Mouse (Mus musculus) liver, embryonic 13.5 days (tissue): Measurements from ENCODE around the gene Aire. TPM values are rescaled to one million over a fixed set of nuclear protein-coding genes. Genes with fewer than 3 reads are reported as not detected.
"Not testable (repeated sequence)": the region's sequence is repeated elsewhere in the genome, so short reads cannot be mapped to it uniquely, and the experiment has no call there.

Experiments
- ATAC-seq: fragments of 200-750 bp; cut with Nextera tagmentation; 2 replicates; pipeline ENCODE4 v1.8.0; 2017; ENCODE audit warnings: low read depth, mild to moderate bottlenecking, moderate number of reproducible peaks, moderate library complexity
- DNase-seq: peaks from one replicate; pipeline ENCODE4 v3.0.0; 2022
- H3K27ac ChIP-seq: fragments of 300-500 bp; sonication (generic); 2 replicates; pipeline ENCODE4 v1.5.1; 2015; ENCODE audit warnings: moderate library complexity, mild to moderate bottlenecking, inconsistent platforms
- H3K27me3 ChIP-seq: fragments of 300-500 bp; sonication (generic); 2 replicates; pipeline ENCODE4 v1.6.1; 2015; ENCODE audit warnings: mild to moderate bottlenecking, inconsistent platforms
- H3K36me3 ChIP-seq: fragments of 300-500 bp; sonication (generic); 2 replicates; pipeline ENCODE4 v1.6.1; 2015; ENCODE audit warnings: mild to moderate bottlenecking, inconsistent platforms
- H3K4me1 ChIP-seq: fragments of 300-500 bp; sonication (generic); replicated peaks from 2 replicates; pipeline ENCODE4 v1.6.1; 2015; ENCODE audit warnings: inconsistent platforms
- H3K4me2 ChIP-seq: fragments of 300-500 bp; sonication (generic); 2 replicates; pipeline ENCODE4 v1.6.1; 2015; ENCODE audit warnings: inconsistent platforms, mild to moderate bottlenecking, moderate library complexity
- H3K4me3 ChIP-seq: fragments of 300-500 bp; sonication (generic); replicated peaks from 2 replicates; pipeline ENCODE4 v1.5.1; 2015; ENCODE audit warnings: mild to moderate bottlenecking, inconsistent platforms
- H3K9ac ChIP-seq: fragments of 300-500 bp; sonication (generic); 2 replicates; pipeline ENCODE4 v1.6.1; 2015; ENCODE audit warnings: mild to moderate bottlenecking, inconsistent platforms
- H3K9me3 ChIP-seq: fragments of 300-500 bp; sonication (generic); replicated peaks from 2 replicates; pipeline ENCODE4 v1.6.1; 2016; ENCODE audit warnings: inconsistent platforms
- WGBS: fragments of 180-500 bp; shearing (Covaris S2); methylation state at CpG from one replicate; pipeline ENCODE4 v1.1.7; 2015; ENCODE audit not compliant: insufficient replicate concordance; 5-methylcytosine and 5-hydroxymethylcytosine counted together
- polyA plus RNA-seq: library from polyadenylated mRNA; unstranded; fragments of >200 nt; fragmentation: Nextera tagmentation; extraction: Ambion mirVana; gene quantifications from 2 replicates; pipeline ENCODE4 v1.2.1, GENCODE M21; 2015

The Aire gene
- polyA plus RNA-seq, 1 experiment from 2014 or later, result not detected

- no peak for ATAC-seq
- Histone ChIP-seq H3K9ac (no peak overlapping the region), H3K4me2 (no peak overlapping the region), H3K4me1 (peaks cover 5% of the 10 kb centered on the region), H3K4me3 (no peak overlapping the region), H3K9me3 (no peaks in the 10 kb centered on the region), H3K36me3 (no peaks in the 10 kb centered on the region), H3K27ac (no peak overlapping the region), H3K27me3 (peaks cover 9% of the 10 kb centered on the region)
- 55% methylated on average over 10 of the region's 10 CpGs for WGBS
- no peak for DNase-seq
These were observed 4.8 kb upstream of the Aire start for GRCm38 (mm10) chr10:78048061-78048730.

DNA sequence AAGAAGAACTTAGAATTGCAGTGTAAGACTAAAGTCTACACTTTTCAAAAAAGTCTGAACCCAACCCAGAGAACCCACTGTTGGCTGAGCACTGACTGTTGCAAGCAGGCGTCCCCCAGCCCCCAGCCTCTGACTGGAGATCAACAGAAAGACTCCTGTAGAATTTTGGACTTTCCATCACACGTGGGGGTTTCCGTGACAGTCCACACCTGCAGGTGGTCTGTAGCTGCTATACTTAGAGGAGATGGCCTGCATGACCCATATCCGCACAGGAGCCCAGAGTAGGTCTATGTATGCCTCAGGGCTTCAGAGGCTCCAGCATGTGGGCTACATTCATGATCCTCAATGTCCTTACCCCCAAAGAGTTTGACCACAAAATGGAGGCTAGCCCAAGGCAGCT lies 3.0 kb upstream of the Aire start:
- H3K4me3 ChIP-seq, result no peak overlapping the region
- peaks cover 20% of the 10 kb centered on the region for H3K27me3 ChIP-seq
- peaks cover 5% of the 10 kb centered on the region for H3K4me1 ChIP-seq
- 67% methylated on average over 4 of the region's 4 CpGs for WGBS
- no peak for DNase-seq
- no peak overlapping the region for H3K4me2 ChIP-seq
- H3K9ac ChIP-seq, result no peak overlapping the region
- no peaks in the 10 kb centered on the region for H3K36me3 ChIP-seq
- ATAC-seq, result no peak
- no peak overlapping the region for H3K27ac ChIP-seq
- no peaks in the 10 kb centered on the region for H3K9me3 ChIP-seq

DNA sequence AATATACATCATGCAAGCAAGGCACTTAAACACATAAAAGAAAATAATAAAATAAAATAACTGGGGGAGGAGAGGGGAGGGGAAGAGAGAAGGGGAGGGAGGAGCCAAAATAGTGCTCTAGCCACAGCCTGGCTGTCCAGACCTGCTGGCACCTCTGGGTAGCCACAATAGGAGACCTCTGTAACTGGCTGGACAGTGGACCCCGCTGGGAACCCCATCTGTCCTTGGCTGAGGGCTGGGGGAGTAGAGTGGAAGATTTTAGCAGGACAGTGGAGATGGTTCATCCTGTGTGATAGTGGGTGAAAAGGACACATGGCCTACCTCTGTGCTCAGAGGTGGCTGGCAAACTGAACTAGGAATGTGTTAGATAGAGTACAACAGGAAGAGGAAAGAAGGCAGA lies 1.1 kb upstream of the Aire start:
- Histone ChIP-seq H3K27ac (no peak overlapping the region), H3K9me3 (no peaks in the 10 kb centered on the region), H3K27me3 (peaks cover 12% of the 10 kb centered on the region), H3K4me3 (no peak overlapping the region), H3K36me3 (no peaks in the 10 kb centered on the region), H3K4me2 (no peak overlapping the region), H3K4me1 (peaks cover 5% of the 10 kb centered on the region), H3K9ac (no peak overlapping the region)
- DNase-seq (no peak), ATAC-seq (no peak)
- WGBS, result 29% methylated on average over 1 of the region's 1 CpGs

DNA sequence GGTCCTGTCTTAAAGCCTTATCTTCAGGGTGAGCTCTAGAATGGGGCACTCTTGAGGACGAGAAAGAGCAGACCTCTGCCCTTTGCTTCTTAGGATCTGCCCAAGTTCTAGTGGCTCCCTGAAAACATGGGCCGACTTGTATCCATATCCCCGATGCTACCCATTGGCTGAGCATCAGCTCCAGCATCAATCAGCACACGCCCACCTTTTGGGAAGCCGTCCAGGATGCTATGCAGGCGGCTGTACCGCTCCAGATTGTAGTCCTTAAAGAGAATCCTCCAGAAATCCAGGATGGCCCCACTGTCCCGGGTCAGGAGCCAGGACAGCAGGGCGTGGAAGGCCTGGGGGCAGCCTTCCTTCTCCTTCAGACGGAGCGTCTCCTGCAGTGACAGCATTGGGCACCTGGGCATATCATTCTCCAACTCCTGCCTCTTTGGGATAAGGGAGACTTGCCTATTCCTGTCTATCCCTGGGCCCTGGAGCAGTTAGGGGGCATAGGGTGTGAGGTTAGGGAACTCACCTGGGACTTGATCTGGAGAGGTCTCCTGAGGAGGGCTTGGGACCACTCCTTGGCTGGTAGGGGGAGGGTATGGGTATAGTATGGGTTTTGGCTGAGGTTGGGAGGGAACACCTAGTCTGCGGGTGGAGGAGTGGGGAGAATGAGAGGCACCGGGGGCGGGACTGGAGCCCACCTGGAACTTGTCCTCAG lies 559 bp downstream of the Aire start:
- ATAC-seq, result no peak
- WGBS, result 48% methylated on average over 14 of the region's 14 CpGs
- peak overlapping the region; percentile 32 for H3K4me2 ChIP-seq

GRCm38 (mm10) chr10:78042096-78042495 lies 1.3 kb downstream of the Aire start:
- no peak overlapping the region for H3K27ac ChIP-seq
- H3K4me1 ChIP-seq, result peaks cover 5% of the 10 kb centered on the region
- peaks cover 12% of the 10 kb centered on the region for H3K27me3 ChIP-seq
- no peak overlapping the region for H3K9ac ChIP-seq
- DNase-seq, result no peak
- WGBS, result 45% methylated on average over 7 of the region's 7 CpGs
- no peaks in the 10 kb centered on the region for H3K9me3 ChIP-seq
- H3K36me3 ChIP-seq, result no peaks in the 10 kb centered on the region
- no peak for ATAC-seq
- no peak overlapping the region for H3K4me3 ChIP-seq
- H3K4me2 ChIP-seq, result no peak overlapping the region

More for the DNA sequence above, 559 bp downstream of the Aire start:
- H3K4me1 ChIP-seq, result peaks cover 5% of the 10 kb centered on the region
- H3K9ac ChIP-seq, result no peak overlapping the region
- no peak for DNase-seq
- H3K36me3 ChIP-seq, result no peaks in the 10 kb centered on the region
- H3K27me3 ChIP-seq, result peaks cover 12% of the 10 kb centered on the region
- no peak overlapping the region for H3K27ac ChIP-seq
- H3K9me3 ChIP-seq, result no peaks in the 10 kb centered on the region
- H3K4me3 ChIP-seq, result no peak overlapping the region

- ATAC-seq, result no peak
- Histone ChIP-seq H3K27ac (no peak within 1 kb of the TSS), H3K4me1 (peaks cover 5% of the 10 kb centered on the region), H3K27me3 (peaks cover 12% of the 10 kb centered on the region), H3K36me3 (no peaks in the 10 kb centered on the region), H3K9ac (no peak within 1 kb of the TSS), H3K4me2 (no peak within 1 kb of the TSS), H3K9me3 (no peaks in the 10 kb centered on the region), H3K4me3 (no peak within 1 kb of the TSS)
- 67% methylated on average over 5 of the region's 5 CpGs for WGBS
- no peak for DNase-seq
These were observed 1.8 kb downstream of the Aire start, which contains the start of gene Dnmt3l for GRCm38 (mm10) chr10:78041647-78042046. Dnmt3l (plus strand) TSS chr10:78041947.

- no peak overlapping the region for H3K27ac ChIP-seq
- WGBS, result 63% methylated on average over 4 of the region's 4 CpGs
- 0 out of 2 replicates have a peak, but pooled peaks cover under 1% of the 10 kb centered on the region for H3K27me3 ChIP-seq
- no peak overlapping the region for H3K4me3 ChIP-seq
- no peak overlapping the region for H3K4me2 ChIP-seq
- ATAC-seq, result no peak
- H3K9ac ChIP-seq, result no peak overlapping the region
- DNase-seq, result no peak
- no peaks in the 10 kb centered on the region for H3K4me1 ChIP-seq
- no peaks in the 10 kb centered on the region for H3K9me3 ChIP-seq
- H3K36me3 ChIP-seq, result no peaks in the 10 kb centered on the region
These were observed 6.3 kb downstream of the Aire start for GRCm38 (mm10) chr10:78037139-78037538.

DNA sequence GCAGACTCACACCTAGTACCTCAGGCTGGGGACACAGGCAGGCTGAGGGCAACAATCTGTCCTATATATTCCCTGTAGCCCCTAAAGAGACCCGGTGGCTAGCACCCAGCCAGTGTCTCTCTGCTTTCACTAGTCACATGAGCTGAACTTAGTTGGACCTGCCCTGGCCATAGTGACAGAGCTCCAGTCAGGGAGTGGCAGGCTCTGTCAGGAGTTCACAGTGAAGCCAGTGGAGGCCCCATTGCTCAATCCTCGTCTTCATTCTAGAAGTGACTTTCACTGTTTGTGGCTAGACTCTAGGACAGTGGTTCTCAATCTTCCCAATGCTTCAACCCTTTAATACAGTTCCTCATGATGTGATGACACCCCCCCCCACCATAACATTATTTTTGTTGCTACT lies 11.4 kb downstream of the Aire start:
- no peak overlapping the region for H3K4me2 ChIP-seq
- no peak overlapping the region for H3K4me3 ChIP-seq
- H3K9ac ChIP-seq, result no peak overlapping the region
- H3K4me1 ChIP-seq, result no peaks in the 10 kb centered on the region
- no peak overlapping the region for H3K27ac ChIP-seq
- 38% methylated on average over 2 of the region's 2 CpGs for WGBS
- H3K36me3 ChIP-seq, result no peaks in the 10 kb centered on the region
- peak; percentile 36 for ATAC-seq
- no peak for DNase-seq
- 0 out of 2 replicates have a peak, but pooled peaks cover 3% of the 10 kb centered on the region for H3K27me3 ChIP-seq
- H3K9me3 ChIP-seq, result no peaks in the 10 kb centered on the region

DNA sequence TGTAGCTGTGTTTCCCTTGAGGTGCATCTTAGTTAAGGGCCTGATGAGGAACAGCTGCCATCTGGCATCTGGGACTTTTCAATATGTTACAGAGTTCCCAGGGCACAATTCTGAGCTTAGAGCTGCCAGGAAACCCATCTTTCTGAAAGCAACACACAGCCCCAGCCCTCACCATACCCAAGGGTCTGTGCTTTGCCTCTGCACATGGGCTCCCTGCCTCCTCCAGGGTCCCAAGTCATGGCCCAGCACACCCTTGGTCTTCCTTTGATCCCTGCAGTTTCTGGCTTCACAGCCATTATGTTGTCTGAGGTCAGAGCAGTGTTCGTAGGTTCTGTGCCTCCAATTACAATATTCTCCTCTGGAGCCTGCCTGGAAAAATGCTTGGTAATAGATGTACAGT lies 14.3 kb downstream of the Aire start:
- H3K9ac ChIP-seq, result no peak overlapping the region
- no peaks in the 10 kb centered on the region for H3K4me1 ChIP-seq
- ATAC-seq (no peak), DNase-seq (no peak)
- no peak overlapping the region for H3K27ac ChIP-seq
- no peaks in the 10 kb centered on the region for H3K36me3 ChIP-seq
- no peak overlapping the region for H3K4me3 ChIP-seq
- 0 out of 2 replicates have a peak, but pooled peaks cover 3% of the 10 kb centered on the region for H3K27me3 ChIP-seq
- H3K4me2 ChIP-seq, result no peak overlapping the region
- 67% methylated on average over 1 of the region's 1 CpGs for WGBS
- no peaks in the 10 kb centered on the region for H3K9me3 ChIP-seq

DNA sequence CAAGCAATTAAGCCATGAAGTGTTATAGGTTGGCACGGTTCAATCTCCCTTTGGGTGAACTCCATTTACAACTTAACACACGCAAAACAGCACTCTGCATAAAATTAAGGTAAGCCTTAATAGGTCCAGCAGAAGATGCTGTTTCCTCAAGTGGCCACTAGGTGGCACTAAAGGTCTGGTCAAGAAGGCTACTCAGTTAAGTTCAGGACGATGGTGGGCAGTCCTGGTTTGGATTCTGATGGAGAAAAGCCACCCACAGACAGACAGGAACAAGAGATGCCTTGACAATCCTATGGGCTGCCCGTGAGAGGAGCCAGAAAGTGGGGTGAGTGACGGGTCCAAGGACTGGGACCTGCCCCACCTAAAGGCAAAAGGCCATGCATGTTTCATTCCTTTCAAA lies 15.3 kb downstream of the Aire start:
- Histone ChIP-seq H3K36me3 (no peaks in the 10 kb centered on the region), H3K9ac (no peak overlapping the region), H3K4me2 (no peak overlapping the region), H3K4me3 (no peak overlapping the region), H3K27me3 (0 out of 2 replicates have a peak, but pooled peaks cover 3% of the 10 kb centered on the region), H3K27ac (no peak overlapping the region), H3K4me1 (no peaks in the 10 kb centered on the region), H3K9me3 (no peaks in the 10 kb centered on the region)
- DNase-seq, result peak; percentile 49
- WGBS, result 6% methylated on average over 5 of the region's 5 CpGs
- ATAC-seq, result no peak

GRCm38 (mm10) chr10:78025453-78025852 lies 18.0 kb downstream of the Aire start:
- ATAC-seq, DNase-seq: not testable (repeated sequence)

More at GRCm38 (mm10) chr10:78025453-78025852, 18.0 kb downstream of the Aire start:
- H3K36me3 ChIP-seq, H3K27me3 ChIP-seq, H3K9me3 ChIP-seq, H3K27ac ChIP-seq, H3K4me2 ChIP-seq, H3K4me3 ChIP-seq, H3K4me1 ChIP-seq, H3K9ac ChIP-seq: not testable (repeated sequence)
- WGBS, result 51% methylated on average over 6 of the region's 8 CpGs
